Mouse (Mus musculus): ENCODE results near the gene Sfxn2. TPM values are rescaled to one million over a fixed set of nuclear protein-coding genes. Genes with fewer than 3 reads are reported as not detected.

Sfxn2 gene
- polyA plus RNA-seq, 1 experiment from 2014 or later = 28.6 TPM

- Histone ChIP-seq H3K27me3 (no peaks in the 10 kb centered on the region), H3K4me2 (no peak overlapping the region), H3K4me3 (replicated peaks) (no peak overlapping the region), H3K9ac (no peak overlapping the region), H3K9me3 (replicated peaks) (no peaks in the 10 kb centered on the region), H3K27ac (replicated peaks) (no peak overlapping the region), H3K36me3 (replicated peaks) (peaks cover 39% of the 10 kb centered on the region), H3K4me1 (replicated peaks) (peaks cover 40% of the 10 kb centered on the region)
- ATAC-seq (ENCODE audit: insufficient read depth) = no peak
- WGBS (ENCODE audit: insufficient replicate concordance) = 54% methylated on average over 3 of the region's 3 CpGs
Measured at GRCm38 (mm10) chr19:46647254-46647653, 74.1 kb downstream of the Sfxn2 start.

Other genes starting within 250 kb of the Sfxn2 start
- gene Psd, start 246.2 kb upstream of the Sfxn2 start, polyA plus RNA-seq (2015; fragmentation: Nextera tagmentation; extraction: Ambion mirVana) = 5.0 and 5.7 TPM in 2 replicates
- gene Fbxl15, start 245.2 kb upstream of the Sfxn2 start, polyA plus RNA-seq (2015; fragmentation: Nextera tagmentation; extraction: Ambion mirVana) = 12.2 and 12.4 TPM in 2 replicates
- 73.0 and 82.8 TPM in 2 replicates for gene Cuedc2, start 234.7 kb upstream of the Sfxn2 start, polyA plus RNA-seq (2015; fragmentation: Nextera tagmentation; extraction: Ambion mirVana)
- gene Mfsd13a, start 232.2 kb upstream of the Sfxn2 start, polyA plus RNA-seq (2015; fragmentation: Nextera tagmentation; extraction: Ambion mirVana) = 12.5 and 14.8 TPM in 2 replicates
- gene 2310034G01Rik, start 223.1 kb upstream of the Sfxn2 start, polyA plus RNA-seq (2015; fragmentation: Nextera tagmentation; extraction: Ambion mirVana) = 0.22 and 0.46 TPM in 2 replicates
- 49.4 and 53.3 TPM in 2 replicates for gene Actr1a, start 177.6 kb upstream of the Sfxn2 start, polyA plus RNA-seq (2015; fragmentation: Nextera tagmentation; extraction: Ambion mirVana)
- 5.4 and 5.8 TPM in 2 replicates for gene Sufu, start 176.5 kb upstream of the Sfxn2 start, polyA plus RNA-seq (2015; fragmentation: Nextera tagmentation; extraction: Ambion mirVana)
- 8.8 and 10.9 TPM in 2 replicates for gene Trim8, start 71.7 kb upstream of the Sfxn2 start, polyA plus RNA-seq (2015; fragmentation: Nextera tagmentation; extraction: Ambion mirVana)
- 22.9 and 25.4 TPM in 2 replicates for gene Arl3, start 167 bp upstream of the Sfxn2 start, polyA plus RNA-seq (2015; fragmentation: Nextera tagmentation; extraction: Ambion mirVana)
- gene Wbp1l, start 25.7 kb downstream of the Sfxn2 start, polyA plus RNA-seq (2015; fragmentation: Nextera tagmentation; extraction: Ambion mirVana) = 21.3 and 29.4 TPM in 2 replicates
- 1.8 TPM in 2 replicates for gene Cyp17a1, start 99.8 kb downstream of the Sfxn2 start, polyA plus RNA-seq (2015; fragmentation: Nextera tagmentation; extraction: Ambion mirVana)
- gene Borcs7, start 116.5 kb downstream of the Sfxn2 start, polyA plus RNA-seq (2015; fragmentation: Nextera tagmentation; extraction: Ambion mirVana) = 4.0 and 4.9 TPM in 2 replicates
- gene As3mt, start 134.1 kb downstream of the Sfxn2 start, polyA plus RNA-seq (2015; fragmentation: Nextera tagmentation; extraction: Ambion mirVana) = 17.1 and 19.0 TPM in 2 replicates
- 1.7 and 2.0 TPM in 2 replicates for gene Cnnm2, start 188.2 kb downstream of the Sfxn2 start, polyA plus RNA-seq (2015; fragmentation: Nextera tagmentation; extraction: Ambion mirVana)

All from liver, embryonic 15.5 days (tissue).